Mouse (Mus musculus) heart, postnatal 25 days (tissue): Measurements from ENCODE around the gene Gsk3a. TPM values are rescaled to one million over a fixed set of nuclear protein-coding genes. Genes with fewer than 3 reads are reported as not detected.

ENCODE experiments used
- microRNA-seq: library from miRNA; unstranded; fragments of <30 nt; microRNA quantifications from one replicate; pipeline ENCODE4 v1.2.0, GENCODE M21; 2022
- total RNA-seq, 2 experiments: library from RNA; stranded (reverse); gene quantifications; 2 replicates each; pipeline ENCODE4 v1.2.3; 2021

Gene Gsk3a
- total RNA-seq, 2 experiments from 2014 or later, result 62.6 to 64.6 TPM

Small RNAs within 50 kb of the gene (microRNA-seq; reads per million reads assigned to microRNA genes)
- gene Mir7048, result not detected

Other genes with a start within 250 kb of the Gsk3a start
- under 1 TPM; 0.47 to 0.67 TPM for gene Atp1a3, start 231.9 kb downstream of the Gsk3a start, total RNA-seq
- gene Grik5, start 165.5 kb downstream of the Gsk3a start, total RNA-seq, result 1 to 10 TPM; 4.5 to 4.8 TPM
- gene Zfp574, start 165.3 kb downstream of the Gsk3a start, total RNA-seq, result 1 to 10 TPM; 9.8 to 9.9 TPM
- under 1 TPM; 0.60 to 0.61 TPM for gene Pou2f2, start 58.1 kb downstream of the Gsk3a start, total RNA-seq
- 10 to 100 TPM; 13.6 to 20.2 TPM for gene Dedd2, start 17.2 kb downstream of the Gsk3a start, total RNA-seq
- gene Zfp526, start 16.4 kb downstream of the Gsk3a start, total RNA-seq, result 1 to 10 TPM; 8.0 to 9.1 TPM
- 10 to 100 TPM; 19.2 to 29.6 TPM for gene Erf, start 12.9 kb upstream of the Gsk3a start, total RNA-seq
- gene Cic, start 29.9 kb upstream of the Gsk3a start, total RNA-seq, result 10 to 100 TPM; 61.9 to 65.9 TPM
- gene Pafah1b3, start 60.1 kb upstream of the Gsk3a start, total RNA-seq, result 1 to 10 TPM; 2.7 to 4.3 TPM
- gene Prr19, start 63.6 kb upstream of the Gsk3a start, total RNA-seq, result not detected
- not detected for gene Tmem145, start 68.3 kb upstream of the Gsk3a start, total RNA-seq
- gene Megf8, start 79.3 kb upstream of the Gsk3a start, total RNA-seq, result 10 to 100 TPM; 25.1 to 26.6 TPM
- gene Cnfn, start 131.9 kb upstream of the Gsk3a start, total RNA-seq, result not detected
- gene Lipe, start 160.9 kb upstream of the Gsk3a start, total RNA-seq, result 10 to 100 TPM; 40.5 to 41.5 TPM
- gene Cxcl17, start 175.0 kb upstream of the Gsk3a start, total RNA-seq, result not detected
- gene Ceacam1, start 239.8 kb upstream of the Gsk3a start, total RNA-seq, result 10 to 100 TPM; 12.4 to 14.7 TPM